Mouse (Mus musculus): ENCODE data around the gene Hps4. TPM values are rescaled to one million over a fixed set of nuclear protein-coding genes. Genes with fewer than 3 reads are reported as not detected.
A peak's percentile ranks its signal among the peaks of the same experiment; 100 is the strongest.
"Not testable (repeated sequence)": the region's sequence is repeated elsewhere in the genome, so short reads cannot be mapped to it uniquely, and the experiment has no call there.

Hps4 gene
- total RNA-seq, 2 experiments from 2014 or later: 32.8 to 37.2 TPM

DNA sequence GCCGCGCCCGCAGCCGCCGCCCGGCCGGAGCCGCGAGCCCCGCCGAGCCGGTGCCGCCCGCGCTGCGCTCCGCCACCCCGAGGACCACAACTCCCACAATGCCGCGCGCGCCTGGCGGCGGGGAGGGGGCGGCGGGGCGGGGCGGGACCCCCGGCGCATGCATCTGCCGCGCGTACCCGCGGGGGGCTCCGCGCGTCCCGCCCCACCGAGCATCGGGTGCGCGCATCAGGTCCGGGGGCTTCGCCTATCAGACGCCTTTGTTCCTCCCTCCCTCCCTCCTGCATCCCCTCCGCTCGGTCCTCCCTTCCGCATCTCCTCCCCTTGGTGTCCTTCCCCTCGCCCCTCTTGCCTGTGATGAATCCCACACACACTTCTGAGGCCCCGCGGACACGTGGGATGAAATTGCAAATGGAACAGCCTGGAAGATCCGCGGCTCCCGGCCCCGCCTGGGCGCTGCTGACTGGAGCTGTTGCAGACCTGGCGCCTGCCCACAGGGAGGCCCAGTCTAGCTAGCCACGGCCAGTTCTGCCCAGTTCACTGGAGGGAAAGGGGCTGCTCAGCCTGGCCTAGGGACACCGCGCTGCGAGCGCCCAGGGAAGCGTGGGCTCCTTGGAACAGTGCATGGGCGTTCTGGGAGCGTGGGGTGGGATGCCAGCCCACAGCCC lies 52.0 kb downstream of the Hps4 start, which contains the start of gene Asphd2:
Gene Asphd2, minus strand, starts transcription at position 88 of the 665 bp plus-strand sequence.
- no peak for DNase-seq (ENCODE audit: low spot score in 2 of 2)

DNA sequence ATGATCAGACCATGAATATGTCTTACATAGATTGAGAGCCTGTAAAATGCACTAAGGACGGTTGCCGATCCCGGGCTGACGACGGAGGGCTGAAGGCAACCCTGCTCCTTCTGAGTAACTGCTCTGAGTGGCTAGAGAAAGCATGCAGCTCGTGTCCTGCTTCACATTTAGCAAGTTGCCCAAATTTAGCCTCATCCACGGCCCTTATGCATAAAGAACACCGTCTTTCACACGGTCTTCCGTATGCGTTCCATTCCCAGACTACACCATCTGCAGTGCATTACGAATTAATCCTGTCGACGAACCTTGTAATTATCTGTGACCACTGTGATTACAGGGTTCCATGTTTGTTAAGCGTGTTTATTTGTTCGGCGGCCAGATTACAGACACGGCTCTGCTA lies 53.2 kb downstream of the Hps4 start:
- no peak for DNase-seq (ENCODE audit: low spot score in 2 of 2)

DNA sequence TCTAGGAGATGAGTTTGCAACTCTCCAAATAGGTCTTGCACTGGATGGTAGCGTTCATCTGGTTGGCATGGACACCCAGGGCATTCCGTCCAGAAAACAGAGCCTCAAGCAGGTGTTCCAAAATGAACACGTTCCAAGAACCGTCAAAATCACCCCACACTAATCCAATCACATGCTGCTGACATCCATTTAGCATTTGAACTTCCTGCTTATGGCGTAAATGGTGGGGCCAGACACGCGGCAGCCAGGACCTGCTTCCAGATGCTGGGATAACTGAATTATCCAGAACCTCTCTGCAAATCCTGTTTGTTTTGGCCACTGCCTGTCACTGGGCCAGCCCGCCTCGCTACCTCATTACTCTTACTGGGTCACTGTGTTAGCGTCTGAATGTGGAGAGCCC lies 56.4 kb downstream of the Hps4 start:
- DNase-seq (ENCODE audit: low spot score in 2 of 2): no peak

DNA sequence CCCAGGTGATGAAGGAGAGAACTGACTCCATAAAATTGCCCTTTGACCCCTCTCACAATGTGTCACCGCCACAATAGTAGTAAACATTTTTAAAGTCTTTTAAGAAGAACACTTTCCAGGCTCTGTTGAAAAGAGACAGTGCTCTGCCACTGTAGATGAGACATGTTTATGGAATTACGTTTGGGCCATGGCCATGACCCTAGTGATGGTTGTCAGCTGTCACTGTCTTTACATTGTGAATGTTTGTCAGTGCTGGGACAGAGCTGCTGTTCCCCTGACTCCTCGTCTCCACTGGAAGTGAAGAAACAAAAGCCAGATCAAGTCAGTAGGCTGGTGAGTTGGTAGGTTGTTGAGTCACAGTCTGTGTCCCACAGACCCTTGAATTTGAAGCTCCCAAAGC lies 59.6 kb downstream of the Hps4 start:
- no peak for DNase-seq (ENCODE audit: low spot score in 2 of 2)

DNA sequence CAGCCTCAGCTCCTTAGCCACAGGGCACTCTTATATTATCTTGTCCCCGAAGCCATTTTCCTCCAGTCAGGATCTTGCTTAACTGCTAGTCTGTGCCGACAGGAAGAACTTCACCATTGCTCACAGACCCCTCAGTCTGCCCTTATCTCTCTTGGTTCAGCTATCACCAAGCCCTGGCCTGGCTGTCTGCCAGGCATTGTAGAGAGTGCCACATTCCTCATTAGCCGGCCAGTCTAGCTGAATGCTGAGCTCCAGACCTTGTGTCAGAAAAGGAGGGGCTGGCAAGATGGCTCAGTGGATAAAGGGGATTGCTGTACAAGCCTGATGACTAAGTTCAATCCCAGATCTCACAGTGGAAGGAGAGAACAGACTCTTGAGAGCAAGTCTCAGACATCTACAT lies 63.1 kb downstream of the Hps4 start:
- DNase-seq (ENCODE audit: low spot score in 2 of 2): no peak

DNA sequence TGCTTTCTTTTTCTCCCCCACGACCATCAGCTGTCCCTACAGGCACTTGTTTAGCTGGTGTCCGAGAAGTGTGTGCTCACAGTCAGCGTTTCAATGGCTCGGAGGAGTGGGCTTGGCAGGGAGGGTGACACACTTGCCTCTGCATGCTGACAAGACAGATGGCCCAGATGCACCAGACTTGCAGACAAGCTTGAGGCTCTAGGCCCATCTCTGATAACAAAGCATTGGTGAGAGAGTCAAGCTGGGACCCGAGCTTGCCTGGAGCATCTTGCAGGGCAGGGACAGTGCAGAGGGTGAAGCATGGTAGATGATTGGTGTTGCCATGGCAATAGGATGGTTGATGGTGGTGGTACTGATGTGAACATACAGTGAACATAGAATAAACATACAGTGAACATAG lies 66.4 kb downstream of the Hps4 start:
- no peak for DNase-seq (ENCODE audit: low spot score in 2 of 2)

DNA sequence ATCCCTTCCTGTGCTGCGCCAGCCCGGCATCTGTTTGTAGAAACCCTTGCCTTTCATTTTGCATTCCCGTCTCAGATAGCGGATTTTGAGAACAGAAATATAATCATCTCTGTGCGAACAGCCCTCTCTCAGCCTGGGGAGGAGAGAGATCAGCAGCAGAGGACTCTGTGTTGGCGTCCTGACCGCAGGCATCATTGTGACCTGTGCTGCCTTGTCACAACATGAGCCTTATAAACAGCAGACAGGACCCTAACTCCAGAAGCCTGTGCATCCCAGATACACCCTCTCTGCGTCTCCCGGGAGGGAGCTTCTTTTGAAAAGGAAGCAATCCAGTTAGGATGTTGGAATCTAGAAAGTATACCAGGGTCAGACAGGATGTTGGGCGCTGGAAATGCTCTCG lies 68.2 kb downstream of the Hps4 start:
- DNase-seq (ENCODE audit: low spot score in 2 of 2): no peak

DNA sequence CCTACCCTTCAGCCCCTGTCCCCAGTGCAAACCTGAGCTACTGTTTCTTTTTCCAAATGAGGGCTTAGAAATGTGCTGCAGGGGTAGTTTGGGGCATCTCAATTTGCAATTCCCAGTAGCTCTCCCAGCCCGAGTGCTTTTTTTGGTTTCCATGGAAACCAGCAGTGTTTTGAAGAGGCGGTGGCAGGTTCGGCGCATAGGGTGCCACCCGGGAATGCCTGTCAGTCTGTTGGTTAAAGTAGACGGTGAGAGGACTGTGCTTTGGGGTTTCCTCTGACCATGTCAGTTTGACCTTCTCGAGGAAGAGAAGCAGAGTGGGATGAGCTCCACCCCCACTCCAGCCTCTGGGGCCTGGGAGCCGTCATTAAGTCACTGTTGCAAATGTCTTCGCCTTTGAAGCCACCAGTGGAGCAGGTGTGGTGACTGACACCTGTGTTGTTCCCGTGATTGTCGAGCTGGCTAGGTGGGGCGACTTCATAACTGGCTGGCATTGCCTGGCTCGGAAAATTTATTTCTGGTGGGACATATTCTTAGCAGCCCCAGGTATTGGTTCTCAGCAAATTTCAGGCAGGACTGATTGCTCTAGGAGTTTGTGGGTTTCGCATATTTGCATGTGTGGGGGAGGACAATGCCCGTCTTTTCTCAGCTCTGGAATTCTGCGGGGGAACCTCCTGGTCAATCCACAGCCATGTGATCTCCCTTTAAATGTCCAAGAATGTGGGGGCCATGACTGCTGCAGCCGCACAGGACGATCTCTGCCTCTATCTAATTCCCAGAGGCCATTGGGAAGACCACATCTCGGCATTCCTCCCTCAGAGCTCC lies 68.8 kb downstream of the Hps4 start:
- DNase-seq (ENCODE audit: low spot score in 2 of 2): no peak

DNA sequence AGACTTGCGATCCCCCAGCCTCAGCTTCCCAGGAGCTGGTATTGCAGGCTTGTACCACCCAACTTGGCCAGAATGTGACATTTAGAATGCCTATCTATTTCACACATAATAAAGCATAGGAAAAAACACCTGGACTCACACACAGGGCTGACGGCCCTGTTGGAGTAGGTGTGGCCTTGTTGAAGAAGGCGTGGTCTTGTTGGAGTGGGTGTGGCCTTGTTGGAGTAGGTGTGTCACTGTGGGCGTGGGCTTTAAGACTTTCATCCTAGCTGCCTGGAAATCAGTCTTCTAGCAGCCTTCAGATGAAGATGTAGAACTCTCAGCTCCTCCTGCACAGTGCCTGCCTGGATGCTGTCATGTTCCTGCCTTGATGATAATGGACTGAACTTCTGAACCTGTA lies 69.9 kb downstream of the Hps4 start:
- DNase-seq (ENCODE audit: low spot score in 2 of 2): not testable (repeated sequence)

DNA sequence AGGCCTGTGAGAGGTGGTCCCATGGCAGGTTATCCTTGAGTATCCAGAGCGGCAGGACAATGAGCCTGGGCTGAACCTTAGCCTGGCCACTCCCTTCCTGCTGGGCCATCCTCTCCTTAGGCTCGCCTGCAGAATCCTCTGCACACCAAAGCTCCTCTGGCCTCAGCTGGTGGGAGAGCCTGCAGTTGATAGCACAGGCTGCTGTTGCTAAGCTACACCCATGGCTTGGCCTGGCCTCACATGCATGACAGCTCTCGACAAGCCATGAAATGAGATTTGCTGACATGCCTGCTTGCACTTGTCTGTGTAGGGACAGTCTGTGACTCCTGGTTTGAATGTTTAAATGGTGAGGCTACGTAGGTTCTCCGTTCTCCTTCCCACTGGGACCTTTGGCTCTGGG lies 73.8 kb downstream of the Hps4 start:
- no peak for DNase-seq (ENCODE audit: low spot score in 2 of 2)

DNA sequence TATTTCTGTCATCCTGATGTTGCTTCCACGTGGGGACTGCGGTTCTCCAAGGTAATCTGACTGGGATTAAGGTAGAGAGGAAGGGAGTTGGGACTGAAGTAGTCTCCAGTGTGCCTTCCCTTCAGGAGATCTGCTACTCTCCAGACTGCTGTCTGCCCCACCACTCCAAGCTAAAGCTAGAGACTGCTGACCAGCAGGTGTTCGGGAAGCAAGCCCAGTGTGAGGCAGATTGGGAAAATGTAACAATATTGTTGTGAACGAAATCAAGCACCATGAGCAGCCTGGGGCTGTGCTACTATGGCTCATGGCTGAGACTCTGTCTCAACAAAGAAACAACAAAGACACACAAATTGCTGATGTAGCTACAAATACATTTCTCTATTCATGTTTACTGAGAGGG lies 75.1 kb downstream of the Hps4 start:
- DNase-seq (ENCODE audit: low spot score in 2 of 2): no peak

DNA sequence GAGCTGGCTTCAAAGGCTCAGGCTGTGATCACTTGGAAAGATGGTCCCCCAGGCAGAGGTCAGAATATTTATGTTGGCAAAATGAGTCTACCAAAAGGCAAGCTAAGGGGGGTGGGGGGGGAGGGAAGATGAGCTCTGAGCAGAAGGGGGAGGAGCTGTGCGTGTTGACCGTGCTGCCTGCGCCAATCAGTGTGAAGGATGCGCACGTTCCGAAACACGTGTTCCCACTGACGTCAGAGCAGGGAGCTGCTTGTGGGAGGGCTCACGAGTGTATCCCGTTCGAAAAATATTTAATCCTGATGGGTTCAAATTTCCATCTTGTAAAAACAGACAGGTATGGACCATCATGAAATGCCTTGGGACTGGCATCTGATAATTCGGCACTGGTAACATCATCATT lies 76.7 kb downstream of the Hps4 start:
- no peak for DNase-seq (ENCODE audit: low spot score in 2 of 2)

DNA sequence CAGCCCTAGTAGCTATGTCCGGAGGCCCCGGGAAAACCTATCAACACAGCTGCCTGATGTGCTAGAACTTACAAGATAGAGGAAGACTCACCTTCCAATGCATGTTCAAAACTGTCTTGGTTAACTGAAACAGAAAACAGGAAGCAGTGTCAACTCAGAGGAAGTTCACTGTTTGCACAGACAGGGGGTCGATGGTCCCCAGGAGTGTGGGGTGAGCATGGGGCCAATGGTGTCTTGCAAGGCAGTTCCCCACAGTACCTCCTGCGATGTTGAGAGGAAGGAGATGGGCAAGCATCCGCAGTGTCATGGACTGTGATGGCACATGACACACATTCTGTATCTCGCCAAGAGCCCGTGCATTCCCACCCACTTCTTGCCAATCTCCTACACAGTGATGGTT lies 83.8 kb downstream of the Hps4 start:
- no peak for DNase-seq (ENCODE audit: low spot score in 2 of 2)

DNA sequence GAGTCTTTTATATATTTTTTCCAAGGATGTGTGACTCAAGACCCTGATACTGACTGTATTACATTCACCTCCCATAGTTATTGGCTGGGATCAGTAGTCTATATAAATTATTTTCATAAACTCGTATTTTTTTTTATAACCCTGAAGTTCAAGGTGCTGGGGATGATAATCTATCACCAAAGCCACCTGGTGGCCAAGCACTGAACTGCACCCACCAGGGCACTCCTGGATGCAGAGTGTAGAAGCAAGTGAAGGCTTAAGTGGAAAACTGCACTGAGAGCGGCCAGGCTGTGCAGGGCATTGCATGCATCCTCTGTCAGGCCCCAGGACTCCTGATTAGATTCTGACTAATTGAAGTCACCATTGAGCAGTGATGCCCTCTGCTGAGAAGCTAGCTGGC lies 84.4 kb downstream of the Hps4 start:
- peak; percentile 47 to 56 for DNase-seq (ENCODE audit: low spot score in 2 of 2)

Other genes starting within 250 kb of the Hps4 start
- 1 to 10 TPM; 3.8 to 4.2 TPM for gene Cryba4, start 90.6 kb upstream of the Hps4 start, total RNA-seq (2021)
- 1 to 10 TPM; 2.0 to 3.0 TPM for gene Crybb1, start 87.3 kb upstream of the Hps4 start, total RNA-seq (2021)
- gene Tpst2, start 66.4 kb upstream of the Hps4 start, total RNA-seq (2021): 100 to 1,000 TPM; 135 to 140 TPM
- gene Tfip11, start 16.7 kb upstream of the Hps4 start, total RNA-seq (2021): 10 to 100 TPM; 35.9 to 43.0 TPM
- 10 to 100 TPM; 21.4 to 28.4 TPM for gene Srrd, start within 50 bp of the Hps4 start, total RNA-seq (2021)
- gene Gm6583, start 12.9 kb downstream of the Hps4 start, total RNA-seq (2021): under 1 TPM in 1 of 2 experiments, not detected in 1; 0.23 TPM
- gene Asphd2, start 51.8 kb downstream of the Hps4 start, total RNA-seq (2021): 1 to 10 TPM; 9.5 to 9.9 TPM
- gene Gm6588, start 106.3 kb downstream of the Hps4 start, total RNA-seq (2021): not detected
- 1 to 10 TPM; 7.6 to 8.7 TPM for gene Sez6l, start 234.1 kb downstream of the Hps4 start, total RNA-seq (2021)

Measured in adrenal gland, postnatal 4 days (tissue).